Mouse (Mus musculus): ENCODE results near the gene Zfp990.
"Not testable (repeated sequence)": the region's sequence is repeated elsewhere in the genome, so short reads cannot be mapped to it uniquely, and the experiment has no call there.

Zfp990 gene

DNA sequence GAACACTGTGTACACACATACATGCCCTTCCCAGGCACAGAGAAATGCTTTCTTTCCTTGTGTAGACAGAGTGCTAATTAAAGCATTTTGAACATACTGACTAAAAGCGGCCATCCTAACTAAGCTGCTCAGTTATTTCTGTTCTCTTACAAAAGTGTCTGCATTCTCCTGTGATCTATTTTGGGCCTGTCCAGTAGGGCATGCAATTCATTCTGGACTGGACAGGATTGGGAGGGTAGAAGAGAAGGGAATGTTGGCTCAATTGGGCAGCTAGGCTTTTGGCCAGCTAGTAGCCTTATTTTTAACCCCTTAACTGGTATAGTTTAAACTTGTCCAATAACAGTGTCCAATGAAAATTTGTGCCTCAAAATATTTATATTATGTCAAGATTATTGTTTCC, 69.8 kb downstream of the Zfp990 start:
- in situ Hi-C loops (cut with MboI; ENCODE audit: unreplicated experiment in 2 of 2) = loop anchor here in 1 of 2 experiments (5.0 kb wide), 1 partner anchor 173 kb away; no protein-coding TSS in a partner anchor

DNA sequence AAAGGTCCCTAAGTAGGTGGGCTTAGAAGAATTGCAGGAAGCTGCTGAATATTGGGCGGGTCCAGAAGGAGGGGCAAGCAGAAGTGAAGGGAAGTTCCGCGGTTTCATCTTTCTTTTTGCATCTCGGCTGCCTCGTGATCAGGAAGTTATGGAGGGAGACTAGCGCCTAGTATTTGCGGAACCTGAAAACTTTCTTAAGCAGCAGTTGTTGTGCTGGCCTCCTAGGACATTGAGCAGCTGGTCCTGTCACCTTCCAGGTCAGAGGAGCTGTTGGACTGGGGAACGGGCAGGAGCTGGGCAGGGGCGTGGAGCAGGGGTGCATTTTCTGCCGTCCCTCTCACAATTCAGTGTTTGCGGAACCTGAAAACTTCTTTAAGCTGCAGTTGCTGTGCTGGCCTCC, 74.5 kb downstream of the Zfp990 start, which contains the start of gene Gm13212:
TSS of gene Gm13212 (plus strand) at position 89 of the 400 bp plus-strand sequence.
- in situ Hi-C loops (cut with MboI; ENCODE audit: unreplicated experiment in 2 of 2) = not testable (repeated sequence)

DNA sequence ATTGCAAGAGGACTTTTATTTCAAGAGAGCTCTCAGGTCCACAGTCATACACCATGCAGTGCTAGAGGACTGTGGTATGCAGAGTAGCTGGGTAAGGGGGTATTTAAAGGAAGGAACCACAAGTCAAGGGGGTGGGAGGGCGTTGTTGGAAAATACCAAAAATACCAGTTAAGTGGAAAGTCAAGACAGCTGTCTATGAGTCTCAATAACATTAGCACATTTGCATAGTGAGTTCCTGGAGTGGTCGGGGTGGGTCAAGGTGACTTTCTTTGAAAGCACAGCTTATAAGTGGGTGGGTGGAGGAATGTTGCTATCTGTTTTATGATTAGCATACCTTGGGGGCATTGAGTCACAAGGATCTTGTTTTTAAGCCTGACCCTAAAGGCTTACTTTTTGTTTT, 75.5 kb downstream of the Zfp990 start:
- in situ Hi-C loops (cut with MboI; ENCODE audit: unreplicated experiment in 2 of 2) = not testable (repeated sequence)

All from v-Abl transformed pro-B cells (cell line).